Mouse (Mus musculus) thymus, postnatal 36 days (tissue): ENCODE results near the gene Fam160a1.

ENCODE experiments used
- DNase-seq, 2 experiments: peaks; one replicate each; pipeline ENCODE4 v3.0.0; 2022; ENCODE audit warnings: mixed read lengths in 2 of 2

The Fam160a1 gene

DNA sequence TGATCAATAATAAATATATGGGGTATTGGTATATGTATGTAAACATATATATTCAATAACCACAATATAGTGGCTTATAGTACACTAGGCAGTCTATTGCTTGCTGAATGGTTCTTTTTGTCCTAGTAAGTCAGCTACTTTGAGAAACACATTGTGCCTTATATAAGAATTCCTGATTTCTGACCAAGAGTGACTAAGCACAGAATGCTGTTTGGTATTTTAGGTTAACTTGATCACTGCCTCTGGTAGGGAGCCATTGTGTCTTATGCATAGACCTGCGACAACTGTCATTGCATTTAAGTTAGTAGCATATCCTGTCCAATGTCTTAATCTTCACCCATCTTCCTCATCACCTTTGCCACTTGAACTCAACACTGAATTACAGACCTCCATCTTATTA lies 197.3 kb downstream of the Fam160a1 start:
- no peak for DNase-seq

GRCm38 (mm10) chr3:85619345-85619744 lies 197.7 kb downstream of the Fam160a1 start:
- no peak for DNase-seq

DNA sequence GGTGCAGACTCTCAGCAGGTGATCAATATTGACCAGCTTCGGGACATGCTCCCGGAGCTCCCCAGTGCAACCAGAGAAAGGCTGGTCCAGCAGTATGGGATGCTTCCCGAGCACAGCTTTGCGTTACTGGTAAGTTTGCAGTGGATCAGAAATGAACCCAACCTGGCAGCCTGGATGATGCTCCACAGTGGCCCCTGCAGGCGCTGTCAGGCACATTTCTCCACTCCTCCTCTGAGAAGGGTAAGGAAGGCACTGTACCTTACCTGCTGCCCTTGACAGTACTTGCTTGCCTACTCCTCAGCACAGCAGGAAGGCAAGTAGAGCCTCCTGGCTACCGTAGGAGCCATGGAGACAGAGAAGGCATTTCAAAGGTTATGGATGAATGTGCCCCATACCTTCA lies 198.2 kb downstream of the Fam160a1 start:
- no peak for DNase-seq

DNA sequence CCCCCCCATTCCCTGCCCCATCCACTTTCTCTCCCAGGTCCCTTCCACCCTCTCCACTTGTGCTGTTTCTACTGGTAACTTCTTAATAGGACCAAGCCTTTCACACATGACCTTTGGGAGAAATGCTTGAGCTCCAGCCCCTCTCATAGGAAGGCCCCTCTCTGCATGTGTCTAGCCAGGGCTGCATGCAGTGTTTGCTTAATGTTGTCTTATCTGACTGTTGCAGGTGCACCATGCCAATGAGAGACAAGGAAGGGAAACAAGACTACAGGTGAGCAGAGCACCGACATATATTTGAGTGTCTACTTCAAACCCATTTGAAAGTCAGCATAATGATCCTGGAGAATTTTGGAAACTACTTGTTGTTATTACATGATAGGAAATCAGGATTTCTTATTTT lies 200.7 kb downstream of the Fam160a1 start:
- DNase-seq = no peak
